Mouse (Mus musculus): ENCODE results near the gene Abcf2.
A peak's percentile ranks its signal among the peaks of the same experiment; 100 is the strongest.

Abcf2 gene

DNA sequence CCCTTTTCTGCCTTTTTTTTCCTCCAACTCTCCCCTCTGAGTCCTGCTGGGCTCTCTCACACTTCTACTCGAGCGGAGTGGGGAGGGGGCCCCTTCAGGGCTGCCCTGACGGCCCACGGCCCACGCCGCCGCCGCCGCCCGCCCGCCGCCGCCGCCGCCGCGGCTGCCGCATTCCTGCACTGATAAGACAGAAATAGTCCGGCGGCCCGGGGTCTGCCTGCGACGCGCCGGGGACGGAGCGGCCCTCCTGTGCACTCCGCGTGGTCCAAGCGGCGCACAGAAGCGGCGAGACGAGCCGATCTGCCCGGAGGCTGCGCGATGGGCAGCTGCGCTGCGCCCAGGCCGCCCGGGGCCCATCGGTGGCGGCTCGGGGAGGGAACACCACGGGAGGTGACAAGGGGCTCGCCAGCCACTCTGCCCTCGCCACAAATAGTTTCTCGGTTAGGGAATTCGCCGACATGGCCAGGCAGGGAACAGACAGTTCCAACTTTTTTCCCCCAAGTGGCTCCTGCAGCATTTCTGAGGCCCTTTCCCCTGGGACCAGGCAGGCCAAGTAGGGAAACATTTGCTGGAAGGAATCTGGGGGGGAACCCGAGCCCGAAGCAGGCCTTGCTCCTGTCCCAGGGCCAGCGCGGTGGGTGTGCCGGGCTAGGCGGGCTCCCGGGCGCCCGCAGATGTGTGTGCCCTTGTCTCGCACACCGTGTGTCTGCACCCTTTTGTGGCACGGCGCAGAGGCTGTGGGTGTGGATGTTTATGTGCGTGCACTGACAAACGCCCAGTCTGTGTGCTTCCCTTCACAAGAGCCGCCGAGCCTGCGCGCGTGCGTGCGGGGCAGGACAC is 24.9 kb upstream of the Abcf2 start:
- no peak for DNase-seq (ENCODE audit: low read depth)

- DNase-seq (ENCODE audit: low read depth) = no peak
These were observed 24.0 kb upstream of the Abcf2 start for GRCm38 (mm10) chr5:24601071-24601835.

DNA sequence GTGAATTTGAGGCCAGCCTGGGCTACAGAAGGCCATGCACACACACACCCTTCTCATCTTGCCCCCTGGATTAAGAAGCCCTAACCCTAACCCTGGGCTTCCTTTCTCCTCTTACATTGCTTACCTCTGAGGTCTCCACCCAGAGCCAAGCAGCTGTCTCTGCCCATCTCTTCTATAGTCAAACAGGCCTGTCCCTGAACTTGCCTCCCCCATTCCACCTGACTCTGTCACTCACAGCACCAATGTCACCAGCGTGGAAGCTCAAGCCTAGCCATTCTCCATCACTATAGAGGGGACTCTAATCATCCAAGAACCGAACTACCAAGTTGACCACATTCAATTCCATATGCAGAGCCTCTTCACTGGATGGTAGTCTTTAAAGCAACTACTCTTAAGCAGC is 23.0 kb upstream of the Abcf2 start:
- DNase-seq (ENCODE audit: low read depth) = no peak

- no peak for DNase-seq (ENCODE audit: low read depth)
These were observed 21.9 kb upstream of the Abcf2 start for GRCm38 (mm10) chr5:24599137-24599536.

DNA sequence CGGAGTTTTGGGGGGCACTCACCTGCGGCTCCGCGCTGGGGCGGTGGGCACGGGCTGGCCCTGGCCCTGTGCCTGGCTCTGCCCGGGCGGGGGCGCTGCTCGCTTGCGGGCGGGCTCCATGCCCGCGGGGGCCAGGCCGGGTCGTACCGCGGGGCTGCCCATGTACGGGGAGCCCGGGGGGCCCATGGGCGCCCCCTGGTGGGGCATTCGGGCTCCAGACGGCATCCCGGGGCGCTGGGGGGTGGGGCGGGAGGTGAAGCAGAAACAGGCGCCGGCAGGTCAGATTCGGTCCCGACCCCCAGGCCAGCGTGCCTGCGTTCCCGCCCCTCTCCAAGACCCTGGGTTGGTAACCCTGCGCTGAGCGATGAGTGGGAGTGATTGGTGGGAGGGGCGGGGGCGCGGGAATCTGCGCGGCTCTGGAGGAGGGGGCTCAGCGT is 21.3 kb upstream of the Abcf2 start:
- no peak for DNase-seq (ENCODE audit: low read depth)

GRCm38 (mm10) chr5:24597901-24598569 is 20.8 kb upstream of the Abcf2 start:
- DNase-seq (ENCODE audit: low read depth) = no peak

GRCm38 (mm10) chr5:24597221-24597728 is 20.0 kb upstream of the Abcf2 start:
- DNase-seq (ENCODE audit: low read depth) = peak; percentile 87

GRCm38 (mm10) chr5:24596519-24597171 is 19.4 kb upstream of the Abcf2 start:
- peak; percentile 66 for DNase-seq (ENCODE audit: low read depth)

- no peak for DNase-seq (ENCODE audit: low read depth)
These were observed 18.6 kb upstream of the Abcf2 start for GRCm38 (mm10) chr5:24595786-24596380.

GRCm38 (mm10) chr5:24595261-24595660 is 18.0 kb upstream of the Abcf2 start:
- no peak for DNase-seq (ENCODE audit: low read depth)

- DNase-seq (ENCODE audit: low read depth) = no peak
These were observed 17.1 kb upstream of the Abcf2 start for GRCm38 (mm10) chr5:24594346-24594745.

GRCm38 (mm10) chr5:24593928-24594327 is 16.7 kb upstream of the Abcf2 start:
- DNase-seq (ENCODE audit: low read depth) = no peak

DNA sequence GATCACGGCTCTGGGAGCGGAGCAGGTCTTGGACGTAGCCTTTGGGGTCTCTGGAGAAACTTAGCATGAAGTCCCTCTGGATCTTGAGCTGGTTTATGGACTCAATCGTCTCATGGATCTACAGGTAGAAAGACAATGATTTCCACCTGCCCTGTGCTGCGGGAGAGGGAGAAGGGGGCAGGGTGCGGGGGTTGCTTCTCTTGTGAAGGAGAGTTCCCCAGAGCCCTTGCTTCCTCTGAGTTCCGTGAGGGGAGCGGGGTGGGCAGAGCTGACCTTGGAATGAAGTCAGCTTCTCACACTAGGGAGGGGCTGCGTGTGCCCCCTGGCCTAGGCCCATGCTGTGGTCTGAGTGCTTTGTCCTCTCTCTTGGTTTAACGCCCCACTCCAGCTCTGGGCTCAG is 16.0 kb upstream of the Abcf2 start:
- DNase-seq (ENCODE audit: low read depth) = no peak

GRCm38 (mm10) chr5:24592471-24593160 is 15.3 kb upstream of the Abcf2 start:
- DNase-seq (ENCODE audit: low read depth) = no peak

DNA sequence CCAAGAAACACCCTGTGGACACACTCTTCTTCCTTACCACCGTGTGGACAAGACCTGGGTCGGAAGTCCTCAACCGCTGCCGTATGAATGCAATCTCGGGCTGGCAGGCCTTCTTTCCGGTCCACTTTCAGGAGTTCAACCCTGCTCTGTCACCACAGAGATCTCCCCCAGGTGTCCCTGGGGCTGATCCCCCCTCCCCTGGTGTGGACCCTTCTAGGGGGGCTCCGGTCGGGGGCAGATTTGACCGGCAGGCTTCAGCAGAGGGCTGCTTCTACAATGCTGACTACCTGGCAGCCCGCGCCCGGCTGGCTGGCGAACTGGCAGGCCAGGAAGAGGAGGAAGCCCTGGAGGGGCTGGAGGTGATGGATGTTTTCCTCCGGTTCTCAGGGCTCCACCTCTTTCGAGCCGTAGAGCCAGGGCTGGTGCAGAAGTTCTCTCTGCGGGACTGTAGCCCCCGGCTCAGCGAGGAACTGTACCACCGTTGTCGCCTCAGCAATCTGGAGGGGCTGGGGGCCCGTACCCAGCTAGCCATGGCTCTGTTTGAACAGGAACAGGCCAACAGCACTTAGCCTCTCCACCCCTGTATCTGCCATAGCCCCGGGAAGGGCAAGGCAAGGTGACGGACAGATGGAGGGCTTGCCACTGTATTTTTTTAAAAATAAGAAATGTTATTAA is 14.7 kb upstream of the Abcf2 start:
- DNase-seq (ENCODE audit: low read depth) = no peak

DNA sequence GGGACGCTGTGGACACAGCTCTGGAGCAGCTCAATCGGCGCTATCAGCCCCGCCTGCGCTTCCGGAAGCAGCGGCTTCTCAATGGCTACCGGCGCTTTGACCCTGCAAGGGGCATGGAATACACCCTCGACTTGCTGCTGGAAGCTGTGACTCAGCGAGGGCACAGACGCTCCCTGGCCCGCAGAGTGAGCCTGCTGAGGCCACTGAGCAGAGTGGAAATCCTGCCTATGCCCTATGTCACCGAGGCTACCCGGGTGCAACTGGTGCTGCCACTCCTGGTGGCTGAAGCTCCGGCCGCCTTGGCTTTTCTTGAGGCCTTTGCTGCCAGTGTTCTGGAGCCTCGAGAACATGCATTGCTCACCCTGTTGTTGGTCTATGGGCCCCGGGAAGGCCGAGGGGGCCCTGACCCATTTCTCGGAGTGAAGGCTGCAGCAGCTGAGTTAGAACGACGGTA is 14.0 kb upstream of the Abcf2 start:
- DNase-seq (ENCODE audit: low read depth) = no peak

DNA sequence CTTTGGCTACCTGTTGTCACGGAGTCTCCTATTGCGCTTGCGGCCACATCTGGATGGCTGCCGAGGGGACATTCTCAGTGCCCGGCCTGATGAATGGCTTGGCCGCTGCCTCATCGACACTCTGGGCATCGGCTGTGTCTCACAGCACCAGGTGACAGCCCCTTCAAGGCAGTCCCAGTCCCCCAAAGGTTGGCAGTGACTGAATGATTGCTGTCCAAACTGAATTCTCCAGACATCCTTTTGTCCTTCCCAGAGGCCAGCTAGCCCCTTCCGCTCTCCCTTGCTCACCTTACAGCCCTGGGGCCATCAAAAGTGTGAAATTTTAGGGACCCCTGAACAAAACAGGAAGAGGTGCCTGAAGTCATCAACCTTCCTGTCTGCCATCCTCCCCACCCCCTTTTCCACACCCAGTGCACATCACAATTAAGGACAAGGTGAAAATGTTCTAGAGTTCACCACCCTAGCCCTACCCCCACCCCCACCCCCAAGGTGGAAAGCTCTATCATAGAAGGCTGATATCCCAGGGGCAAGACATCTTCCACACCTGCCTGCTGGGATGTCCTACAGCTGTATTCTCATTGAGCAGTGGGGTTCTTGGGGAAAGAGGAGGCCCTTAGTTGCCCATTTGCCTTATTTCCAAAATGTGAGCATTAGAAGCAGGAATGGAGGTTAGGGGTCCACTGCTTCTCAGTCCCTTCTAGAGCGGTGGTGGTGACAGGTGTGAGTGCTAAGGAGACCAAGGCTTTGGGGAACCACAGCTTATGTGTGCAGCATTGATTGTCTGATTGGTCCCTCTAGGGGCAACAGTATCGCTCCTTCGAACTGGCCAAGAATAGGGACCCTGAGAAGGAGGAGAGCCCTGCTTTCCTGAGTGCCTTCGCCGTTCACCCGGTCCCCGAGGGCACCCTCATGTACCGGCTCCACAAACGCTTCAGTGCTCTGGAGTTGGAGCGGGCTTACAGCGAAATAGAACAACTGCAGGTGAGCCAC is 12.5 kb upstream of the Abcf2 start:
- DNase-seq (ENCODE audit: low read depth) = no peak

DNA sequence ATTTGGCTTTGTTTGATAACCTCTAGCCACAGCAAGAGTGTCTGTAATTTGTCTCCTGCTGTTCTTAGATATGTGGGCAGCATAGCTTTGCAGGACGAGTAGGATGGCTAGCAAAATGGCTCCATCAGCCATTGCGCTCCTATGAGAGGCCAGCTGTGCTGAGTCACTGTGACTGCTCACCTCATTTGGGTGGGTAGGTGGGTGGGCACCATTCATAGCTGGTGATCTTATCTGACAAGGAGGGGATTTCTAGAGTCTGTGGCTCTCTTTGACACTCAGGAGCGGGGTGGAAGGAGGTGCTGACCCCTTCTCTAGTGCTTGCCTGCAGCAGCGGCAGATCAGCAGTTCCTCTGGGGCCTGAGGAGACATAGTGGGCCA is 9.9 kb upstream of the Abcf2 start:
- DNase-seq (ENCODE audit: low read depth) = peak; percentile 54

DNA sequence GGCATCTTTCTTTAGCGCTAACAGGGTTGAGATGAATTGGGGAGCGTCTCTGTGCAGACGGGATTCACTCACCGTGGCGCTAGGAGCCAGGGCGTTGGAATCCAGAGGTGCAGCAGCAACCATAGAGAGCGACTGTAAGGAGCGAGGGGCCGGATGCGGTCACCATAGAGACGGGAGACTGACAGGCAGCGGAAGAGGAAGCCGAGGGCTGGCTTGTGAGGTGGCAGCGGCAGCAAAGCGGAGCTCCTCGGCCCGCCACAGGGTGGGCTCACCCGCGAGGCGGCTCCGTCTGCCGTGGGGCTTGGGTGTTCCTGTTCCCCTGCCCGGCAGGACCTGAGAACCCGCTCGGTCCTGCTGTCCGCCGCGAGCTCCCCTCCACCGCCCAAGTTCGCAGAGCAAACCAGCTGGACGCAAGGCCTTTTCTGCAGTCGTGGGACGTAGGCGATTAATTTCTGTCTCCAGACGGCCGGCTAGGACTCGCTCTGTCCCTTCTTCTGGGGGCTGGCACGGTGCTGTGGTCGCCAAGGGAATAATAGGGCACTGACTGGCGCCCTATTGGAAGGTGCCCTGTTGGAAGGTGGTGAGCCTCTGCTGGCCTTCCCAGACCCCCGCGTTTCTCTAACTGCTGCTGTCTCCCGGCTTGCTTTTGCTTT is 9.4 kb upstream of the Abcf2 start, which contains the start of gene Chpf2:
TSS of gene Chpf2 (plus strand) at position 195 of the 653 bp plus-strand sequence.
- DNase-seq (ENCODE audit: low read depth) = peak; percentile 89
